Mouse (Mus musculus) liver, adult 2 months (tissue): ENCODE measurements around the gene Ttll13. TPM values are rescaled to one million over a fixed set of nuclear protein-coding genes. Genes with fewer than 3 reads are reported as not detected.
A peak's percentile ranks its signal among the peaks of the same experiment; 100 is the strongest.

Experiments
- DNase-seq: peaks from one replicate; pipeline ENCODE4 v3.0.0-alpha.2; 2011; ENCODE audit warnings: low read depth, low spot score; ENCODE audit errors: extremely low read depth
- H3K27ac ChIP-seq: fragments of 200-500 bp; replicated peaks from 2 replicates; pipeline ENCODE4 v1.5.1; 2012; ENCODE audit warnings: low read depth, mild to moderate bottlenecking, control low read depth, inconsistent platforms, low read length; ENCODE audit not compliant: insufficient read depth
- H3K27me3 ChIP-seq: fragments of 200-500 bp; 2 replicates; pipeline ENCODE4 v1.6.1; 2012; ENCODE audit warnings: mild to moderate bottlenecking, moderate library complexity, low read length, inconsistent platforms; ENCODE audit not compliant: control insufficient read depth, insufficient read depth
- H3K36me3 ChIP-seq: fragments of 200-500 bp; 2 replicates; pipeline ENCODE4 v1.6.1; 2012; ENCODE audit warnings: low read length, inconsistent platforms; ENCODE audit not compliant: control insufficient read depth, insufficient read depth
- H3K4me1 ChIP-seq: fragments of 200-500 bp; 2 replicates; pipeline ENCODE4 v1.6.1; 2011; ENCODE audit warnings: low read length; ENCODE audit not compliant: control insufficient read depth, insufficient read depth
- H3K4me3 ChIP-seq: fragments of 200-500 bp; 2 replicates; pipeline ENCODE4 v1.5.1; 2011; ENCODE audit warnings: low read depth, mild to moderate bottlenecking, control low read depth, low read length, moderate library complexity; ENCODE audit not compliant: insufficient read depth
- H3K79me2 ChIP-seq: fragments of 200-500 bp; 2 replicates; pipeline ENCODE4 v1.6.1; 2012; ENCODE audit warnings: inconsistent platforms, mild to moderate bottlenecking, low read length, moderate library complexity; ENCODE audit not compliant: control insufficient read depth, insufficient read depth
- H3K9ac ChIP-seq: fragments of 200-500 bp; 2 replicates; pipeline ENCODE4 v1.6.1; 2012; ENCODE audit warnings: low read depth, mild to moderate bottlenecking, control low read depth, inconsistent platforms, low read length
- CTCF ChIP-seq: fragments of 200-500 bp; IDR thresholded peaks from 2 replicates; pipeline ENCODE4 v1.5.1; 2011; ENCODE audit warnings: low read depth, low read length, control low read depth
- POLR2A ChIP-seq: fragments of 200-500 bp; IDR thresholded peaks from 2 replicates; pipeline ENCODE4 v1.6.1; 2011; ENCODE audit warnings: low read length, control low read depth; ENCODE audit not compliant: insufficient read depth; ENCODE audit errors: extremely low read depth
- WGBS: fragments of 180-500 bp; shearing (Covaris S2); methylation state at CpG from one replicate; pipeline ENCODE4 v1.1.7; 2018; 5-methylcytosine and 5-hydroxymethylcytosine counted together
- polyA plus RNA-seq: library from polyadenylated mRNA; depleted of rRNA; stranded (reverse); fragments of >200 nt; gene quantifications from 2 replicates; pipeline ENCODE4 v1.2.3, GENCODE M21; 2012
- total RNA-seq: library from RNA; depleted of rRNA; stranded (reverse); fragments of >200 nt; gene quantifications from 2 replicates; pipeline ENCODE4 v1.2.3, GENCODE M21; 2014

Ttll13 gene
- total and polyA plus RNA-seq, 2 experiments: 0.46 to 0.57 TPM

DNA sequence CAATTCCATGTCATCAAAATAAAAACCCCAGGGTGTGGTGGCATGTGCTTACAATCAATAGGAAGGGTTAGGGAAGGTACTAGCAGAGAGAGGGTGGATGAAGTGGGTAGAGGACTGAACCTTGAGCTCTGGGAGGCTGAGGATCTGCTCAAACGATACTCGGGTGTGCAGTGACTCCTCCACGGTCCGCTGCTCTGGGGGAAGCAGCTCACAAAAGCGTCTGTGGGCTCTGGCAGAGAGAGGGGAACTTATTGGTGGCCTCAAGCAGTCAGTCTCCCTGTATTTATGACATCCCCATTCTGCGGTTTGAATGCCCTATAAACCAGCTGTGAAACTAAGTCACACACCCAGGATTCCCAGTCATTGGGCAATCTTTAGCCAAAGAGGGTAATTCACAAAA lies 16.0 kb upstream of the Ttll13 start:
- Histone ChIP-seq H3K27ac (no peak overlapping the region), H3K36me3 (peaks cover 11% of the 10 kb centered on the region), H3K9ac (no peak overlapping the region), H3K4me1 (peaks cover 9% of the 10 kb centered on the region), H3K79me2 (peaks cover 10% of the 10 kb centered on the region; the same call in 1 of the 2 replicates), H3K27me3 (no peaks in the 10 kb centered on the region), H3K4me3 (no peak overlapping the region)
- WGBS: 80% methylated on average over 6 of the region's 6 CpGs
- TF ChIP-seq CTCF: no peak
- TF ChIP-seq POLR2A: no peak
- no peak for DNase-seq

DNA sequence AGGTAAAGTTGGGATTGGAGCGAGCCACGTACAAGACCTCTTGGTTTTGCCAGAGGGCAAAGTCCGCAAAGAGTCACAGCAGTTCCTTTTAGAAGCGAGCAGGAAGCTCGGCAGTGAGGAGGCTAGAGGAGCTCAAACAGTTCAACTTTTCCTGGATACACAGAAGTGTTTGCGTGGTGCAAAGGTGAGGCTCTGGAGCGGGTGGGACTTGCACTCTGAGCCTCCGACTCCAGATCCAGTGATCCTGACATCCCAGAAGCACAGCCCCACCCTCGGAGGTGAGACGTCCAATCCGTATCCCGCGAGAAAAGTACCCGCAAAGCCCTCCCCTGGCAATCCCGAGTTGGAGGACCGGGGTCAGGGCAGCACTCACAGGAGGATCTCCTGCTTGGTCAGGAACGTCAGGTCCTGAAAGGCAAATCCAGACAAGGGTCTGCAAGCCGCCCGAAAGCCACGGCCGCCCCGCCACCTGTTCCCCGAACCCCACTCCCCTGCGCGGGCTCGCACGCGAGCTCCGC lies 14.1 kb upstream of the Ttll13 start:
- Histone ChIP-seq H3K9ac (peak overlapping the region; percentile 83), H3K27me3 (no peaks in the 10 kb centered on the region), H3K4me1 (peaks cover 9% of the 10 kb centered on the region), H3K79me2 (peaks cover 13% of the 10 kb centered on the region; the same call in 1 of the 2 replicates), H3K36me3 (peaks cover 4% of the 10 kb centered on the region), H3K27ac (peak overlapping the region; percentile 74), H3K4me3 (peak overlapping the region; percentile 67)
- under 1% methylated on average over 29 of the region's 29 CpGs for WGBS
- TF ChIP-seq POLR2A (no peak), CTCF (no peak)
- DNase-seq: peak; percentile 87

DNA sequence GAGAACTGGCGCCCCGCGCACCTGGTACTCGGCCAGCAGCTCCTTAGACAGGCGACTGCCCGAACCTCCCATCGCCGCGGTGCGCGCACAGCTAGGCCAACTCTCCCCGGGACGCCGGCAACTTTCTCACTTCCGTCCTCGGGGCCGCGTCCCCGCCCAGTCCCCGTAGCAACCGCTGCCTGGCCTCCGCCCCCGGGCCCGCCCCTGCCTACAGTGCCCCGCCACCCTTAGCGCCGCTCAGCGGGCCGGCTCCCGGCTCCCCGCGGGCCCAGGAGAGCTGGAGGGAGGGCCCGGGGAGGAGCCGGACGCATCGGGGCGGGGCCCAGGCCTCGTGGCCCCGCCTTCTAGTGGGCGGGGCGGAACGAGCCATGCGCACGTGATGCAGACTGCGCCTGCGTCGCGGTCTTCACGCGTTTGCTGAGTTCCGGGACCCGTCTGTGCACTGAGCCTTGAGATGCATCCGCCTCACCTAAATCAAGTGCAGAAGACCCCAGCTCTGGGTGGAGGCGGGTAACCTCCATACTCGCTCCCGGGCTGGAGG lies 13.6 kb upstream of the Ttll13 start, which contains the start of the genes Cib1 and Gdpgp1:
Cib1 (minus strand) TSS at position 325 of the 541 bp plus-strand sequence.
Gdpgp1 (plus strand) TSS at position 377 of the 541 bp plus-strand sequence.
- H3K27ac ChIP-seq: peak within 1 kb of the TSS; percentile 74
- H3K27me3 ChIP-seq: no peaks in the 10 kb centered on the region
- H3K79me2 ChIP-seq: peaks cover 13% of the 10 kb centered on the region; the same call in 1 of the 2 replicates
- TF ChIP-seq CTCF (no peak), POLR2A (peak; percentile 58; the same call in 1 of the 2 replicates)
- peak; percentile 79 for DNase-seq
- H3K4me1 ChIP-seq: peaks cover 9% of the 10 kb centered on the region
- H3K4me3 ChIP-seq: peak within 1 kb of the TSS; percentile 71
- H3K36me3 ChIP-seq: no peaks in the 10 kb centered on the region
- WGBS: under 1% methylated on average over 56 of the region's 56 CpGs
- peak within 1 kb of the TSS; percentile 83 for H3K9ac ChIP-seq

DNA sequence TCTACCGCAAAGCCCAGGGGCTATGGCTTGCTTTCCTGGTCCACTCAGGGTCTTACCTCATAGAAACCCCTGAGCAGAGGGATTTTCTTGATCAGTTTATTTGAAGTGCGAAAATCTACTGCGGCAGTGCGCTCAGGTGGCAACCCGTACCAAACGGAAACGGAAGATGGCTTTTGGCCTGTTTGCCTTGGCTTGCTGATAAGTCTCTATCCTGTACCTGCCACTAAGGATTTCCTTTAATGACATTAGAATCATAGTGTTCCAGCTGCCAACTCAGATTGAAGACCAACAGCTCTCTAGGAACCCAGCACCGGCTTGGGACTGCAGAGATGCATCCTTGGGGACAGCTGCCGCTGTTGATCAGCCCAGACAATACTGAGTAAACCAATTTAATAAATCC lies 12.4 kb upstream of the Ttll13 start:
- H3K36me3 ChIP-seq: peaks cover 4% of the 10 kb centered on the region; the same call in 1 of the 2 replicates
- 35% methylated on average over 9 of the region's 9 CpGs for WGBS
- H3K79me2 ChIP-seq: peaks cover 13% of the 10 kb centered on the region; the same call in 1 of the 2 replicates
- DNase-seq: peak; percentile 54
- no peak overlapping the region for H3K27ac ChIP-seq
- H3K27me3 ChIP-seq: no peaks in the 10 kb centered on the region
- H3K9ac ChIP-seq: no peak overlapping the region
- TF ChIP-seq POLR2A: no peak
- no peak for TF ChIP-seq CTCF
- peaks cover 9% of the 10 kb centered on the region for H3K4me1 ChIP-seq
- H3K4me3 ChIP-seq: no peak overlapping the region

DNA sequence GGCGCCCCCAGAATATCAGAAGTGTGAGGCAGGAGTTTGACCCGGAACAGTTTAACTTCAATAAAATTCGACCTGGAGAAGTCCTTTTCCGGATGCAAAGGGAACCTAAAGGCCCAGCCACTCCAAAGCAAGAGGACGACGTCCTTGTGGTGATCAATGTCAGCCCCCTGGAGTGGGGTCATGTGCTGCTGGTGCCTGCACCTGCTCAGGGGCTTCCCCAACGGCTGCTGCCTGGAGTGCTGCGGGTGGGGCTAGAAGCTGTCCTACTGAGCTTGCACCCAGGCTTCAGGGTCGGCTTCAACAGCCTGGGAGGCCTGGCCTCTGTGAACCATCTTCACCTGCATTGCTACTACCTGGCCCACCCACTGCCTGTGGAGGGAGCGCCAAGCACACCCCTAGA lies 7.6 kb upstream of the Ttll13 start:
- Histone ChIP-seq H3K4me1 (peaks cover 20% of the 10 kb centered on the region), H3K27me3 (no peaks in the 10 kb centered on the region), H3K4me3 (no peak overlapping the region), H3K79me2 (peaks cover 6% of the 10 kb centered on the region; the same call in 1 of the 2 replicates), H3K9ac (no peak overlapping the region), H3K36me3 (peaks cover 11% of the 10 kb centered on the region; the same call in 1 of the 2 replicates), H3K27ac (no peak overlapping the region)
- no peak for TF ChIP-seq POLR2A
- 92% methylated on average over 10 of the region's 10 CpGs for WGBS
- no peak for DNase-seq

DNA sequence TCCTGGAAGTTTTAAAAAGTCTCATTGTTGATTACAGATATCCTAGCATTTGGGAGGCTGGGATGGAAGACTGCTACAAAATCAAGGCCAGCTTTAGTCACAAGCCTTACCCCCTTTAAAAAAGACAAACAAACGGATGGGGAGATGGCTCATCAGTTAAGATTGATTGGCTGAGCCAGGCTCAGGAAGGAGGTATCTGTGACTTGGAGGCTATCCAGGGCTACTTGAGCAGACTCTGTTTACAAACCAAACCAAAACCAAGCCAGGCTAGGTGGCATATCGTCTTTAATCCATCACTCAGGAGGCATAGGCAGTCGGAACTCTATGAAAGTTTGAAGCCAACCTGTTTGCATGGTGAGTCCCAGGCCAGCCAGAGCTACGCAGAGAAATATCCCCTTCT lies 4.5 kb upstream of the Ttll13 start:
- TF ChIP-seq POLR2A (no peak), CTCF (no peak)

More for the DNA sequence above, 4.5 kb upstream of the Ttll13 start:
- H3K36me3 ChIP-seq: peaks cover 11% of the 10 kb centered on the region; the same call in 1 of the 2 replicates
- no peak overlapping the region for H3K9ac ChIP-seq
- H3K79me2 ChIP-seq: no peaks in the 10 kb centered on the region
- no peak overlapping the region for H3K4me3 ChIP-seq
- H3K4me1 ChIP-seq: peaks cover 19% of the 10 kb centered on the region
- 14% methylated on average over 4 of the region's 4 CpGs for WGBS
- no peaks in the 10 kb centered on the region for H3K27me3 ChIP-seq
- peak overlapping the region; percentile 72 for H3K27ac ChIP-seq
- DNase-seq: peak; percentile 91
